Mouse (Mus musculus) C2C12 (cell line): ENCODE results near the gene Hacd2.

Experiments used
- CTCF ChIP-seq: IDR thresholded peaks from one replicate; pipeline ENCODE4 v1.5.1; 2011; ENCODE audit not compliant: control insufficient read depth, insufficient read depth, insufficient read length
- MAX ChIP-seq: IDR thresholded peaks from one replicate; pipeline ENCODE4 v1.6.1; 2011; ENCODE audit warnings: mild to moderate bottlenecking, control low read depth
- USF1 ChIP-seq: IDR thresholded peaks from one replicate; pipeline ENCODE4 v1.6.1; 2011; ENCODE audit warnings: low read depth, mild to moderate bottlenecking, control low read depth, moderate library complexity

DNA sequence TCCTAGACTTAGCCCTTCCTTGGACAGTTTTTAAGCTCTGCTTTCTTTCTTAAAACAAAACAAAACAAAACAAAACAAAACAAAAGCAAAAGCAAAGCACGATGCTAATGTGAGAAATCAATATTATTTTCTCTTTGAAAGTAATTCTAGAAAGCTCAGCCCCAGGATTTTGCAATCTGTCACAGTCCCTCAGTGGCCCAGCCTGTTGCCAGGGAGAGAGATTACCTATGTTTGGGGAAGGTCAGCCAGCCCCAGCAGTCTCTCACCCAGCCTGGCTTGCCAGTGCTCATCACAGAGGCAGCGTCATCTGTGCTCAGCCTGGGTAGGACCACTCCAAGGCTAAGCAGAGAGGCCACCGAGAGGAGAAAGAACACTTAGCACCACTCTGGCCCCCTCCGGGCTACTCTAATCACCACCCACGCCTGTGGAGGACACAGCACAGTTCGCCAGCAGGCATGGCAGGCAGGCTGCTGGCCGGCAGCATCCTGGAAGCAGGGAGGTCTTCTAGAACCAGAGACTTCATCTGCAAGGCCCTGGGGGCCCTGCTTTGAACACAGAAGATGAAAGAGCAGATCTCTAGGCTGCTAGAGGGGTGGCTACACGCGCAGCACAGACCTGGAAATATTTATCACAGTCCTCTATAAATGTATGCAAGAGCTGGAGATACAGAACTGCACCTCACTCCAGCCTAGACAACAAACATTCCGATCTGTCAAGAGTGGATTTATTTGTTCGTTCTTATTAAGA, 117.8 kb downstream of the Hacd2 start:
- TF ChIP-seq CTCF, result no peak
- TF ChIP-seq MAX, result no peak
- no peak for TF ChIP-seq USF1
